Mouse (Mus musculus) hindbrain, embryonic 14.5 days (tissue): Measurements from ENCODE around the gene Uba52. TPM values are rescaled to one million over a fixed set of nuclear protein-coding genes. Genes with fewer than 3 reads are reported as not detected.

Experiments used
- ATAC-seq: fragments of 200-750 bp; cut with Nextera tagmentation; 2 replicates; pipeline ENCODE4 v1.8.0; 2017; ENCODE audit warnings: moderate number of reproducible peaks, mild to moderate bottlenecking, moderate TSS enrichment, moderate library complexity; ENCODE audit not compliant: low FRiP score
- DNase-seq: peaks from one replicate; pipeline ENCODE4 v3.0.0-alpha.2; 2015; ENCODE audit warnings: low spot score
- H3K27ac ChIP-seq: fragments of 300-500 bp; sonication (generic); 2 replicates; pipeline ENCODE4 v1.5.1; 2014; ENCODE audit warnings: mild to moderate bottlenecking, moderate library complexity
- H3K27me3 ChIP-seq: fragments of 300-500 bp; sonication (generic); 2 replicates; pipeline ENCODE4 v1.6.1; 2014; ENCODE audit warnings: mild to moderate bottlenecking, low read length, mixed read lengths; ENCODE audit not compliant: control insufficient read depth, insufficient read depth
- H3K36me3 ChIP-seq: fragments of 300-500 bp; sonication (generic); replicated peaks from 2 replicates; pipeline ENCODE4 v1.6.1; 2014; ENCODE audit not compliant: control insufficient read depth, insufficient read depth
- H3K4me1 ChIP-seq: fragments of 300-500 bp; sonication (generic); replicated peaks from 2 replicates; pipeline ENCODE4 v1.6.1; 2014; ENCODE audit warnings: antibody characterized with exemption, low read length, mixed read lengths; ENCODE audit not compliant: control insufficient read depth, insufficient read depth
- H3K4me2 ChIP-seq: fragments of 300-500 bp; sonication (generic); replicated peaks from 2 replicates; pipeline ENCODE4 v1.6.1; 2014; ENCODE audit warnings: mild to moderate bottlenecking, moderate library complexity
- H3K4me3 ChIP-seq: fragments of 300-500 bp; sonication (generic); replicated peaks from 2 replicates; pipeline ENCODE4 v1.5.1; 2014; ENCODE audit warnings: mild to moderate bottlenecking, low read length
- H3K9ac ChIP-seq: fragments of 300-500 bp; sonication (generic); 2 replicates; pipeline ENCODE4 v1.6.1; 2014
- H3K9me3 ChIP-seq: fragments of 300-500 bp; sonication (generic); 2 replicates; pipeline ENCODE4 v1.6.1; 2016; ENCODE audit warnings: low read length; ENCODE audit not compliant: control insufficient read depth
- WGBS: fragments of 180-500 bp; shearing (Covaris S2); extraction: QIAGEN DNeasy Blood & Tissue Kit; methylation state at CpG from one replicate; pipeline ENCODE4 v1.1.7; 2014; 5-methylcytosine and 5-hydroxymethylcytosine counted together
- polyA plus RNA-seq: library from polyadenylated mRNA; unstranded; fragments of >200 nt; fragmentation: Nextera tagmentation; extraction: Ambion mirVana; gene quantifications from 2 replicates; pipeline ENCODE4 v1.2.1, GENCODE M21; 2014

The Uba52 gene
- polyA plus RNA-seq, 1 experiment from 2014 or later = 778 TPM

GRCm38 (mm10) chr8:70467229-70467725 lies 43.3 kb downstream of the Uba52 start:
- Histone ChIP-seq H3K4me3 (no peak overlapping the region), H3K4me2 (no peak overlapping the region), H3K27ac (no peak overlapping the region), H3K9me3 (no peaks in the 10 kb centered on the region), H3K36me3 (no peaks in the 10 kb centered on the region), H3K9ac (no peak overlapping the region), H3K4me1 (peaks cover 12% of the 10 kb centered on the region; the same call in 1 of the 2 replicates), H3K27me3 (no peaks in the 10 kb centered on the region)
- DNase-seq = no peak
- WGBS = 80% methylated on average over 5 of the region's 5 CpGs
- ATAC-seq = no peak

- H3K9me3 ChIP-seq = no peaks in the 10 kb centered on the region
- peaks cover 12% of the 10 kb centered on the region; the same call in 1 of the 2 replicates for H3K4me1 ChIP-seq
- ATAC-seq = no peak
- H3K4me3 ChIP-seq = no peak overlapping the region
- DNase-seq = no peak
- H3K36me3 ChIP-seq = no peaks in the 10 kb centered on the region
- no peaks in the 10 kb centered on the region for H3K27me3 ChIP-seq
- H3K9ac ChIP-seq = no peak overlapping the region
- H3K27ac ChIP-seq = no peak overlapping the region
- WGBS = 71% methylated on average over 11 of the region's 11 CpGs
- no peak overlapping the region for H3K4me2 ChIP-seq
Measured at GRCm38 (mm10) chr8:70466771-70467170, 43.8 kb downstream of the Uba52 start.

GRCm38 (mm10) chr8:70466305-70466704 lies 44.3 kb downstream of the Uba52 start:
- WGBS = 77% methylated on average over 4 of the region's 4 CpGs
- Histone ChIP-seq H3K4me2 (no peak overlapping the region), H3K4me1 (peaks cover 12% of the 10 kb centered on the region; the same call in 1 of the 2 replicates), H3K4me3 (no peak overlapping the region), H3K9ac (no peak overlapping the region), H3K27me3 (no peaks in the 10 kb centered on the region), H3K27ac (no peak overlapping the region), H3K9me3 (no peaks in the 10 kb centered on the region), H3K36me3 (no peaks in the 10 kb centered on the region)
- DNase-seq = no peak
- ATAC-seq = no peak

- no peak overlapping the region for H3K4me3 ChIP-seq
Measured at GRCm38 (mm10) chr8:70465701-70466100, 44.9 kb downstream of the Uba52 start.

GRCm38 (mm10) chr8:70464162-70464561 lies 46.4 kb downstream of the Uba52 start:
- Histone ChIP-seq H3K27ac (no peak overlapping the region), H3K4me2 (no peak overlapping the region), H3K4me1 (peaks cover 6% of the 10 kb centered on the region; the same call in 1 of the 2 replicates), H3K27me3 (no peaks in the 10 kb centered on the region), H3K9ac (no peak overlapping the region), H3K9me3 (no peaks in the 10 kb centered on the region), H3K4me3 (no peak overlapping the region), H3K36me3 (no peaks in the 10 kb centered on the region)
- ATAC-seq (no peak), DNase-seq (no peak)
- 98% methylated on average over 6 of the region's 6 CpGs for WGBS

More at GRCm38 (mm10) chr8:70465701-70466100, 44.9 kb downstream of the Uba52 start:
- Histone ChIP-seq H3K27me3 (no peaks in the 10 kb centered on the region), H3K4me1 (peaks cover 12% of the 10 kb centered on the region; the same call in 1 of the 2 replicates), H3K36me3 (no peaks in the 10 kb centered on the region), H3K9ac (no peak overlapping the region), H3K4me2 (no peak overlapping the region), H3K9me3 (no peaks in the 10 kb centered on the region), H3K27ac (no peak overlapping the region)
- DNase-seq (no peak), ATAC-seq (no peak)
- WGBS = 100% methylated on average over 4 of the region's 4 CpGs

GRCm38 (mm10) chr8:70463306-70463705 lies 47.3 kb downstream of the Uba52 start:
- H3K9me3 ChIP-seq = no peaks in the 10 kb centered on the region
- H3K4me2 ChIP-seq = no peak overlapping the region
- H3K27me3 ChIP-seq = no peaks in the 10 kb centered on the region
- H3K27ac ChIP-seq = no peak overlapping the region
- H3K4me3 ChIP-seq = no peak overlapping the region
- H3K4me1 ChIP-seq = no peaks in the 10 kb centered on the region
- no peak for DNase-seq
- 65% methylated on average over 4 of the region's 4 CpGs for WGBS
- no peaks in the 10 kb centered on the region for H3K36me3 ChIP-seq
- no peak for ATAC-seq
- no peak overlapping the region for H3K9ac ChIP-seq

GRCm38 (mm10) chr8:70462516-70462813 lies 48.1 kb downstream of the Uba52 start:
- no peak overlapping the region for H3K27ac ChIP-seq
- ATAC-seq = no peak
- H3K27me3 ChIP-seq = no peaks in the 10 kb centered on the region
- no peaks in the 10 kb centered on the region for H3K9me3 ChIP-seq
- DNase-seq = no peak
- WGBS = 93% methylated on average over 8 of the region's 8 CpGs
- no peaks in the 10 kb centered on the region for H3K4me1 ChIP-seq
- no peak overlapping the region for H3K9ac ChIP-seq
- H3K4me3 ChIP-seq = no peak overlapping the region
- H3K36me3 ChIP-seq = no peaks in the 10 kb centered on the region
- H3K4me2 ChIP-seq = no peak overlapping the region

GRCm38 (mm10) chr8:70461765-70462515 lies 48.7 kb downstream of the Uba52 start:
- no peak for ATAC-seq
- H3K27ac ChIP-seq = no peak overlapping the region
- H3K4me3 ChIP-seq = no peak overlapping the region
- H3K4me2 ChIP-seq = no peak overlapping the region
- no peak overlapping the region for H3K9ac ChIP-seq
- H3K9me3 ChIP-seq = no peaks in the 10 kb centered on the region
- H3K36me3 ChIP-seq = no peaks in the 10 kb centered on the region
- no peaks in the 10 kb centered on the region for H3K27me3 ChIP-seq
- H3K4me1 ChIP-seq = no peaks in the 10 kb centered on the region
- no peak for DNase-seq
- 93% methylated on average over 16 of the region's 16 CpGs for WGBS

GRCm38 (mm10) chr8:70460606-70461005 lies 50.0 kb downstream of the Uba52 start:
- no peaks in the 10 kb centered on the region for H3K9me3 ChIP-seq
- no peaks in the 10 kb centered on the region for H3K36me3 ChIP-seq
- no peak overlapping the region for H3K27ac ChIP-seq
- WGBS = 77% methylated on average over 9 of the region's 9 CpGs
- ATAC-seq (no peak), DNase-seq (no peak)
- H3K4me2 ChIP-seq = no peak overlapping the region
- no peak overlapping the region for H3K9ac ChIP-seq
- H3K27me3 ChIP-seq = no peaks in the 10 kb centered on the region
- no peaks in the 10 kb centered on the region for H3K4me1 ChIP-seq
- no peak overlapping the region for H3K4me3 ChIP-seq
